Mouse (Mus musculus) layer of hippocampus, postnatal 14 days (tissue): ENCODE results near the gene Osm. TPM values are rescaled to one million over a fixed set of nuclear protein-coding genes. Genes with fewer than 3 reads are reported as not detected.

Experiments
- DNase-seq, 2 experiments: peaks; one replicate each; pipeline ENCODE4 v3.0.0; 2021 to 2022; ENCODE audit warnings: low spot score in 2 of 2, mixed read lengths in 1 of 2
- long read RNA-seq, 2 experiments: library from polyadenylated mRNA; stranded (forward); transcript quantifications; one replicate each; pipeline ENCODE4 v2.0.0; 2021
- total RNA-seq, 2 experiments: library from RNA; stranded (reverse); gene quantifications; 2 replicates each; pipeline ENCODE4 v1.2.3; 2021

Gene Osm
- not detected for total RNA-seq
- long read RNA-seq, experiment 1, partial matches to known transcripts = 0 of 1 reads
- long read RNA-seq, experiment 1, other reads (novel, unspliced or antisense) = 0 of 1 reads
- long read RNA-seq, experiment 2 = 0 reads

GRCm38 (mm10) chr11:4235665-4236545 is at the start of gene Osm:
Gene Osm, plus strand, starts transcription at chr11:4236420.
- no peak for DNase-seq

DNA sequence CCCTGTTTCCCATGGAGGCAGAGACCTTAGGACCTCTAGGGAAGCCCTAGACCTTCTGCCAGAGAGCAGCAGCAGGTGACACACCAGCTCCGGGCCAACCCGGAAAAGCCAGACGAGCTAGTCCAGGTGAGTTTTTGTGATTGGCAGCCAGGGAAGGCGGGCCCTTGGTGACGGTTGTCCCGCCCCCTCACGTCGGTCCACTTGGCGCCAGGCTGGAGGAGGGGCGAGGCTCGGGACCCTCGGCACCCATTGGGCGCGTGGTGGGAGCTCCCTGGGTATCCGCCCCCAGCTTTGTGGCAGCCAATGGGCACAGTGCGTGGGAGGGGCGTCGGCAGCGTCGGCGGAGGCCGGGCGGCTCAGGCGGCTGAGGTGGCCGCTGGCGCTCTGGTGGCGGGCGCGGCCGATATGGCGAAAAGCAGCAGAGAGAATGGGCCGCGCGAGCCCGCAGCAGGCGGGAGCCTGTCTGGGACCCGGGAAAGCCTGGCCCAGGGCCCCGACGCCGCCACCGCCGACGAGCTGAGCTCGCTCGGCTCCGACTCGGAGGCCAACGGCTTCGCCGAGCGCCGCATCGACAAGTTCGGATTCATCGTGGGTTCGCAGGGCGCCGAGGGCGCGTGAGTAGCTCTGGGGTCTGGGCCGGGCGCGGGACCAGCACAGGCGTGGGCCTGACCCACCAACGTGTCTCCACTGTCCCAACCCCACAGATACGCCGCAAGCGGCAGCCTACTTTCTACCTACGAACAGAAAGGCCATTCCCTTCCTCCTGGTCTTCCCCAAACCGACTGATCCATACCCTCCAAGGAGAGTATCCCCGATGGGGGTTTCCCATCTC is 49.5 kb upstream of the Osm start, which contains the start of gene Tbc1d10a:
Tbc1d10a (plus strand) TSS at position 304 of the 832 bp plus-strand sequence.
- DNase-seq = peak; percentile 96 to 98

DNA sequence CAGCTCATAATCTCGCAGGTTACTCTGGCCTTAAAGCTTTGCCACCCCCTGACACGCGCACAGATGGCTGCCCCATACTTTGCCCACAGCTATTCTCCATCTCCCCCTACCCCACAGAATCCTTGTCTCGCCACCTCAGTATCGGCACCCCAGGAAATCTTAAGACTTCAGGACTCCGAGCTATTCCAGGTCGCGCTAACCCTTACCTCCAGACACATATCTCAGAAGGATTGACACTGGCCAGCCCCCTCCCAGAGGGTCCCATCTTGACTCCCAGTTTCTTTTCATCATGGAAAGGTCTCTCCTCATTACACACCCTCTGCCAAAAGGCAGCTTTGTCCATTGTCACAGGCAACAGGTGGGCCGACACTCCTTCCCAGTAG is 48.9 kb upstream of the Osm start:
- DNase-seq = no peak

DNA sequence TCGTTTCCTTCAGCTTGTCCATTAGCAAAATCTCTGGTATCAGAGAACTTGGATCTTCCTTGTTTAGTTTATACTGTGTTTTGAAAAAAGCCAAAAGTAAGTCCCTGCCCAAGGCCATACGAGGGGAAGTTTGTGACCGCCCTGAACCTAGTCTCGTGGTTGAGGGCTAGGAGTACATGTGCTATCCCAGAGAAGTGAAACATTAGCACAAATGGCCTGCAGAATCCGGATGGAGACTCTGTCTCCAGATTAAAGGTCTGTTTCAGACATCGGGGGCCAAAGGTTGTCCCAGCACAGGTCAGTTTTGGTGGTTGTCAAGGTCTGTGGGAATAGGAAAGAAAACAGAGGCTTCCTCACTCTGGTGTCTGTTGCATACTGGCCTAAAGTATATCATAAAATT is 47.0 kb upstream of the Osm start:
- no peak for DNase-seq

DNA sequence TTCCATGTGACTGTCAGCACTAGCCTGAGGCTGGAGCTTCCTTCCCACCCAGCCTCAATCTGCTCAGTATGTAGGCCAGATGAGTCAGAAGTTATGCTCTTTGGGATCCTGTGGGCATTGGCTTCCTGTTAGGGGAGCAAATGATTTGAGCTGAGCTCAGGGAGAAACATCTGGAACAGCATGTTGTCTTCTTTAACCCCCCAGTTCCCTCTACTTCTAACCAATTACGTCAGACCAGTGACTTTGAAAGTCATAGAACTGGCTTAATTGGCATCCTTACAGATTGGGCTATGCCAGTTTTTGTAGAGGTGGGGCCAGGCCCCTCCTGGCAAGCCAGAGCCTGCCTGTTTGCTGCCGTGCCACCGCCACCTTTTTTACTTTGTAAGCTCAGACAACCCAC is 45.5 kb upstream of the Osm start:
- DNase-seq = no peak

DNA sequence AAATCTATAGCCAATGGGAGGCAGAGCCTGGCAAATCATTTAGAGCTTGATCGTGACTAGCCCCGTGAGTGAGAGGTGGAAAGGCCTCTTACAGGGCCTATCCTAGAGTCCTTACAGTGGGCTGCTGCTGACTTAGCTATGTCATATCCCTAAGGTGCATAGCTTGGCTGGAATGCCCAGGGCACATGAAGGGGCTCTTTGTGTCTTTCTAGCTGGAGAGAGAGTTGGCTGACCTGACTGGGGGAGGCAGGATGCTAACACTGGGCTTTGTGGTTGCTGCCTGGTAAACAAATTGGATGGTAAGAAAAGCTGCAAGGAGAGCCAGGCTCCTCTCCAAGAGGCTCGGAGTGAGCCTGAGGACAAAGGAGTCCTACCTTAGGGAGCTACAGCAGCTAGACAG is 43.5 kb upstream of the Osm start:
- DNase-seq = no peak

GRCm38 (mm10) chr11:4193420-4193819 is 42.8 kb upstream of the Osm start:
- DNase-seq = no peak

- no peak for DNase-seq
Measured at GRCm38 (mm10) chr11:4195597-4196031, 40.6 kb upstream of the Osm start.

- no peak for DNase-seq
Measured at GRCm38 (mm10) chr11:4196636-4197035, 39.6 kb upstream of the Osm start.

GRCm38 (mm10) chr11:4197691-4198090 is 38.5 kb upstream of the Osm start:
- no peak for DNase-seq

GRCm38 (mm10) chr11:4201981-4202700 is 34.1 kb upstream of the Osm start:
- DNase-seq = no peak

DNA sequence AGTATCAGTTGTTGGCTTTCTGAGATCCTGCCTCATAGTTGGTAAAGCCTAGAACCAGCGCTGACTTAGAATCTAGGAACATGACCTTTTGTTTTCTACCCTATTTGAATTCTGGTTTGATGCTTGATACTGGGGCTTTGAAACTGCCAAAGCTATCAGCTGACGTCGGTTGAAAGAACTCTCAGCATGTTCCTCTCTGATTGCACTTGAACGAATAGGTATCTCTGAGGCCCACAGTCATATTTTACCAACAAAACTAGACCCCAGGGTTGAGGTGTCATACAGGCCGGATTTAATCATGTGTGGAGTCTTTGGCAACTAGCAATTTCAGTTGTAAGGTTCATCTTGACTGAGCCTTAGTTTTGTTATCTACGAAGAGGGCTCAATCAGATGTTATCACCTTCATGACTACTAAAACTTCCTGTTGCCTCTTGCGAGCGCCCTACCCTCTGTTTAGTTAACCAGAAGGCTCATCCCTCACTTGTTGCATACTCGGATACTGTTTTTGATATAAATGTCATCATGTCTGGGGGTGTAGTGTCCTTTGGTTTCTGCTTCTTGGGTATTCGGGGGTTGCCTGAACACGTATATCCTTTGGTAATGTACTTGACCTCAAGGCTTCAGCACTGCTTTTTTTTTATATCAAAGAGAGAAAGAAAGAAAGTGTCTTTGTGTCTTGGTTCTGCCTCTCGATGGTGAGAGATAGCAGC is 33.1 kb upstream of the Osm start:
- no peak for DNase-seq

- DNase-seq = no peak
Measured at GRCm38 (mm10) chr11:4203705-4204074, 32.5 kb upstream of the Osm start.

DNA sequence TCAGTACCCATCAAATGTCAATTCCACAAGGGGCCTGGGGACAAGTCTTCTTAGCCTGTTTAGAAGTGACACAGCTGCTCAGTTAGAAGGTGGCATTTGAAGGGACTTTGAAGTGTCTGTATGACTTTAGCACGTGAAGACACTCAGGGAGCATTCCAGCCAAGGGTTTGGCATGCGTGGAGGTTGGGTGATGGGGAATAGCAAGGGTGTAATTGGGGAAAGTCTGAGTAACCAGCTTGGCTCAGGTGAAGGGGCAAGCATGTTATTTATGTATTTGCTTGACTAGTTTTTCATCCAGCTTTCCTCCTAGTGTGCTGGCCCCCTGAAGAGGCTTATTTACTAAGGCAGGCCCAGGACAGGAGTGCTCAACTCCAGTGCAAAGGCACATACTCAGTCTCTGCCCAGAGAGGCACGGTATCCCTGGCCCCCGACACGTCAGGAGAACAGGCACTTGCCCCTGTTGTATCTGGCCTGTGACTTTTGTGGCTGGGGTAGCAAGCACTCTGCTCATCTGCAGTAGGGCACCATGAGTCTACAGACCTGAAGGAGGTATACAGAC is 31.0 kb upstream of the Osm start:
- no peak for DNase-seq

DNA sequence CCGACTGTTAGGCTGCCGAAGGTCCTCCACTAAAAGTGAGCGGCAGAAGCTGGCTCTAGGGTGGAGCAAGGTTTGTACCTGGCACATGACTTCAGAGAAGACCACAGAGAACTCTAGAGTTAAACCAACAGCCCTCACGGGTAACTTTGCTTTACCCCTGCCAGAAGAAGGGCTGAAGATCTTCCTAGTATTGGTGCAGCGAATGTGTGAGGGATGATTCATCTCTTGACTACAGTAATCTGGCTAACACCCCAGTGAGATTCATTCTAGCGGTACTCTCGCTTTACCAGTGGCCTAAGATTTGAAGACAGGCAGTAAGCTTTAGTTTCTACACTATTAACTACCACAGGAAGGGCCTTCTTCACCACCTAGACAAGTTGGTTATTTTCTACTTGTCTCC is 30.3 kb upstream of the Osm start:
- DNase-seq = no peak

DNA sequence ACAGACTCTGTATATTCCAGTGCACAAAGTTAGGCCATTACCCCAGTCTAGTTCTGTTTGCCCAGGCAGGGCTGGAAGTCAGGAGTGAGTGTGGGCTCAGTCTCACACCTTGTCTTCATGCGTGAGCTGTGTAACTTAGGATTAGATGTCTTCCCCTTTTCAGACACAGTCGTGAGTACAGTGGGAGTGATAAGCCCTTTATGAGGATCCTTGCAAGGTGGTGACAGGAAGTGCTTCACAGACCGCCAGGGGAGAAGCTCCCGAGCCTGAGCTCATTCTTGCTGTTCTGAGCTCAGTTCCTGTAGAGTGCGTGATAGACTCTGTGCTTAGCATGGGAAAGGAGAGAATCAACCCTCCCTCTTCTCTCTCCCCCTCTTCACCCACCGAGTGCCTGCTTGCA is 29.7 kb upstream of the Osm start:
- no peak for DNase-seq

- DNase-seq = no peak
Measured at GRCm38 (mm10) chr11:4207655-4208054, 28.6 kb upstream of the Osm start.

- no peak for DNase-seq
Measured at GRCm38 (mm10) chr11:4209556-4209955, 26.7 kb upstream of the Osm start.

DNA sequence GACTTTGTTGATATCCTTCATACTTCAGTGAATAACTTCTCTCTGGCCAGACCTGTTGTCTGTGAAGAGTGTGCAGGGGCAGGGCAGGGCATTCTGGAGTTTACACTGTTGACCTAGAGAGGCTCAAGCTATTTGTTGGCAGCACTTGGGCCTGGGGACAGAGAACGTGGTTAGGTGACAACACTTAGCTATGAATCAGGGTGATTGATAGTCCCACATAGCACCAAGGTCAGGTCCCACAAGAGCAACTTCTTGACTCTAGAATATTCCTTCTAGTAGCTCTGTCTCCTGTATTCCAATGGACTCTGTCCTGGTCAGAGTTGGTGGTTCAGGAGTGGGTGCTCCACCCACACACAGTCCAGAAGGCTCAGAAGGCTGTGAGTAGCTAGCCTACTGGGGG is 25.4 kb upstream of the Osm start:
- DNase-seq = no peak

DNA sequence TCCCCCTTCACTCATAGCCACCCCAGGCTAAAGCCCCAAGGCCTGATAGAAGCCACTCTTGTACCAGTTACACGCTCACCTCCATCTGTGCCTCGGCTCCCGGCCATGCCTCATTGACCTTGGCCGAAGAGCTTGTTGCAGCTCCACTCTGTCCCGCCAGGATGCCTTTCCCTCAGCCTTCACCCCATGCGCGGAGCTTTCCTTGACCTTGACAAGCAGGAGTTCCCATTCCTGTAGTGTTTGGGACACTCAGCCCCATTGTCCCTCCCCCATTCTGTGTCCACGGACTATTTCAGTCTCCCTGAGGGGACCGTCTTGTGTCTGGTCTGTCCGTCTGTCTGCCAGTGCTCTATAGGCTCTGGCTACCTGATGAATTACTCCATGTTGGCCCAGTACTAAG is 23.1 kb upstream of the Osm start:
- DNase-seq = no peak
